Mouse (Mus musculus): Measurements from ENCODE around the gene Slc4a4.

DNA sequence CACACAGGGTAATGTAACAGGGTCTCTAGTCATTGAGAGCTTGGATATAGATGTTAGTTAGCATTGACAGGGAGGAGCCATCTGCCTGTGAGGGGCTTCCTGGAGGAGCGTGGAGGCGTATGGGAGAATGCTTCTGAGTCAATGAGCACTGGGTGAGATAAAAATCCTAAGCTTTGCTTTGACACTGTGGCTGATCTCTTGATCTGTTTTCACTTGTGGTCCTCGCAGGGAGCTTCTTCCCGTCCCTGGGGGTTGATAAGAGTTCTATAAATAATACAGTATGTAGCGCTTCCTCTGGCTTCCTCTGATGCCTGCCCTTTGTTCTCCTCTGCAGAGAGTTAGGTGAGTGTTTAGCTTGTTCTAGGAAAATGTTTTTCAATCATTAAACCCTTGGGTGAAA is 149.5 kb downstream of the Slc4a4 start:
- TF ChIP-seq CTCF (IDR thresholded peaks at IDR 0.05; ENCODE audit: borderline replicate concordance, extremely low read depth, insufficient read depth, insufficient read length) (no peak), POLR2A (IDR thresholded peaks at IDR 0.05; ENCODE audit: borderline replicate concordance, extremely low read depth, insufficient read depth, insufficient read length, poor library complexity, severe bottlenecking) (no peak)
